Mouse (Mus musculus): ENCODE results near the gene Clec4b1. TPM values are rescaled to one million over a fixed set of nuclear protein-coding genes. Genes with fewer than 3 reads are reported as not detected.
"Not testable (repeated sequence)": the region's sequence is repeated elsewhere in the genome, so short reads cannot be mapped to it uniquely, and the experiment has no call there.

Clec4b1 gene
- 78.5 and 82.7 TPM in 2 replicates for polyA plus RNA-seq (2012; ENCODE audit: insufficient read depth, insufficient read length, missing spikeins)

DNA sequence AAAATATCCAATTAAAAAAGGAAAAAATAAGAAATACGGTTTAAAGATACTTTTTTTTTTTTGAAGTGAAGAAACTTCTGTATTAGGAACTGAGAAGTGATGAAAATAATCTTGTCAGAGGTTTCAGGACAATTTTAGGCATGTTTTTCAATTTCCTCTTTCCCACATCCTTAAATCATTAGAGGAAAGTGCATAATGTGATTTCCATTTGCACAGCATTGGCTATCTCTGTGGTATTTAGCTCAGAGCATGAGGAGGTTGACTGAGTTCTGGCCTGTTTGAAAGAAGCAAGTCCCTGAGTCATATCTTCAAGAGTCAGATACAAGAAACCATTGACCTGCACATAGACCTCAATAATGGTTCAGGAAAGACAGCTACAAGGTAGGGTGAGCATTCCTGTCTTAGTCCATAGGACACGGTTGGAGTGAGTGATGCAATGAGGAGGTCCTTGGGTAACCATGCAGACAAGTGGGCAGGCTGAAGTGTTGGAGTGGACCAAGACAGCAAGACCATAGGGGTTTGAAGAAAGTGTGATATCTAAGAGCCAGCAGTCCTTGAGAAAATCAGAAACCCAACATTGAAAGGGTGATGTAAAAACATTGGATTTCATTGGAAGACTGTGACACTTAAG, at the start of gene Clec4b1:
Gene Clec4b1, plus strand, starts transcription at position 221 of the 631 bp plus-strand sequence.
- TF ChIP-seq POLR2A (IDR thresholded peaks at IDR 0.05; ENCODE audit: borderline replicate concordance, low read depth, low read length) (no peak), CTCF (IDR thresholded peaks at IDR 0.05; ENCODE audit: low read depth, low read length) (no peak)
- H3K27ac ChIP-seq (ENCODE audit: insufficient read depth, low read depth, low read length): peak within 1 kb of the TSS; percentile 68
- peaks cover 17% of the 10 kb centered on the region for H3K4me1 ChIP-seq (ENCODE audit: control insufficient read depth, insufficient read depth, low read length)
- H3K4me3 ChIP-seq (ENCODE audit: insufficient read depth, low read length): no peak within 1 kb of the TSS

- not testable (repeated sequence) for H3K4me1 ChIP-seq (ENCODE audit: control insufficient read depth, insufficient read depth, low read length)
Measured at GRCm38 (mm10) chr6:123004696-123005095, 45.1 kb upstream of the Clec4b1 start.

GRCm38 (mm10) chr6:123005591-123005990, 44.2 kb upstream of the Clec4b1 start:
- no peak for TF ChIP-seq POLR2A (IDR thresholded peaks at IDR 0.05; ENCODE audit: borderline replicate concordance, low read depth, low read length)
- TF ChIP-seq CTCF (IDR thresholded peaks at IDR 0.05; ENCODE audit: low read depth, low read length): peak; percentile 57
- no peak overlapping the region for H3K27ac ChIP-seq (ENCODE audit: insufficient read depth, low read depth, low read length)

More at GRCm38 (mm10) chr6:123004696-123005095, 45.1 kb upstream of the Clec4b1 start:
- H3K27ac ChIP-seq (ENCODE audit: insufficient read depth, low read depth, low read length); H3K4me3 ChIP-seq (ENCODE audit: insufficient read depth, low read length): not testable (repeated sequence)

DNA sequence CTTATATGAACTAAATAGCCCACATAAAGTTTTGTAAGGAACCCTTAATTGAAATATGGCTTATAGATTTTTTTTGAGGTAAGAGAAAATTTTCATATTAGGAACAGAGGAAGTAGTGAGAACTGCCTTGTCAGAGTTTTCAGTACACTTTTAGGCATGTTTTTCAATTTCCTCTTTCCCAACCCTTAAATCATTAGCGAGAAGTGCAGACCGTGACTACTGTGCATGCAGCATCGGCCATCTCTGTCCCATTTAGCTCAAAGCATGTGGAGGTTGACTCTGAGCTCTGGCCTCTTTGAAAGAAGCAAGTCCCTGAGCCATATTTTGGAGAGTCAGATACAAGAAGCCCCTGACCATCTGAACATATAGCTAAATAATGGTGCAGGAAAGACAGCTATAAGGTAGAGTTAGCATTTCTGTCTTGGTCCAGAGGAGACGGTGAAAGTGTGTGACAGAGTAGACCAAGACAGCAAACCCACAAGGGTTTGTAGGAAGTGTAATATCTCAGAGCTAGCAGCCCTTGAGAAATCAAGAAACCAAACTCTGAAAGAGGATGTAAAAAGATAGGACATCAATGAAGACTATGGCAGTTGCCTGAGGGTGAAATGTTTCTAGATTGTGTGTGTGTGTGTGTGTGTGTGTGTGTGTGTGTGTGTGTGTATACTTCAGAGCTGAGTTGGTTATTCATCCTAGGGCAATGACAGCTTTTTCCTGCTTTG, 45.5 kb downstream of the Clec4b1 start:
- TF ChIP-seq POLR2A (IDR thresholded peaks at IDR 0.05; ENCODE audit: borderline replicate concordance, low read depth, low read length) (no peak), CTCF (IDR thresholded peaks at IDR 0.05; ENCODE audit: low read depth, low read length) (no peak)
- Histone ChIP-seq H3K27ac (ENCODE audit: insufficient read depth, low read depth, low read length) (peak overlapping the region; percentile 98), H3K4me1 (ENCODE audit: control insufficient read depth, insufficient read depth, low read length) (peaks cover 16% of the 10 kb centered on the region), H3K4me3 (ENCODE audit: insufficient read depth, low read length) (peak overlapping the region; percentile 15; the same call in 1 of the 2 replicates)

More at GRCm38 (mm10) chr6:123005591-123005990, 44.2 kb upstream of the Clec4b1 start:
- peaks cover 3% of the 10 kb centered on the region for H3K4me1 ChIP-seq (ENCODE audit: control insufficient read depth, insufficient read depth, low read length)
- H3K4me3 ChIP-seq (ENCODE audit: insufficient read depth, low read length): no peak overlapping the region

- H3K4me1 ChIP-seq (ENCODE audit: control insufficient read depth, insufficient read depth, low read length); H3K27ac ChIP-seq (ENCODE audit: insufficient read depth, low read depth, low read length); H3K4me3 ChIP-seq (ENCODE audit: insufficient read depth, low read length): not testable (repeated sequence)
Measured at GRCm38 (mm10) chr6:123106128-123106527, 56.4 kb downstream of the Clec4b1 start, which contains the start of gene Clec4a2. TSS of gene Clec4a2 (plus strand) at chr6:123106428.

Other genes starting within 250 kb of the Clec4b1 start
- 5.8 and 6.4 TPM in 2 replicates for gene Slc2a3, start 248.3 kb upstream of the Clec4b1 start, polyA plus RNA-seq (2012; ENCODE audit: insufficient read depth, insufficient read length, missing spikeins)
- gene Foxj2, start 230.0 kb upstream of the Clec4b1 start, polyA plus RNA-seq (2012; ENCODE audit: insufficient read depth, insufficient read length, missing spikeins): 30.3 and 34.4 TPM in 2 replicates
- gene C3ar1, start 193.8 kb upstream of the Clec4b1 start, polyA plus RNA-seq (2012; ENCODE audit: insufficient read depth, insufficient read length, missing spikeins): 718 and 808 TPM in 2 replicates
- gene Necap1, start 175.5 kb upstream of the Clec4b1 start, polyA plus RNA-seq (2012; ENCODE audit: insufficient read depth, insufficient read length, missing spikeins): 61.2 and 67.3 TPM in 2 replicates
- 1,148 and 1,154 TPM in 2 replicates for gene Clec4a1, start 128.1 kb upstream of the Clec4b1 start, polyA plus RNA-seq (2012; ENCODE audit: insufficient read depth, insufficient read length, missing spikeins)
- 491 and 503 TPM in 2 replicates for gene Clec4a3, start 97.4 kb upstream of the Clec4b1 start, polyA plus RNA-seq (2012; ENCODE audit: insufficient read depth, insufficient read length, missing spikeins)
- gene Clec4a4, start 59.6 kb upstream of the Clec4b1 start, polyA plus RNA-seq (2012; ENCODE audit: insufficient read depth, insufficient read length, missing spikeins): 1.2 and 3.0 TPM in 2 replicates
- gene Clec4a2, start 56.5 kb downstream of the Clec4b1 start, polyA plus RNA-seq (2012; ENCODE audit: insufficient read depth, insufficient read length, missing spikeins): 591 and 603 TPM in 2 replicates
- gene Clec4b2, start 122.9 kb downstream of the Clec4b1 start, polyA plus RNA-seq (2012; ENCODE audit: insufficient read depth, insufficient read length, missing spikeins): not detected in 2 replicates
- gene Clec4n, start 179.9 kb downstream of the Clec4b1 start, polyA plus RNA-seq (2012; ENCODE audit: insufficient read depth, insufficient read length, missing spikeins): 161 and 162 TPM in 2 replicates
- 1,180 and 1,280 TPM in 2 replicates for gene Clec4d, start 212.1 kb downstream of the Clec4b1 start, polyA plus RNA-seq (2012; ENCODE audit: insufficient read depth, insufficient read length, missing spikeins)
- 30.8 and 49.5 TPM in 2 replicates for gene Clec4e, start 239.9 kb downstream of the Clec4b1 start, polyA plus RNA-seq (2012; ENCODE audit: insufficient read depth, insufficient read length, missing spikeins)

Measured in bone marrow macrophage, adult 2 months (primary cell).